Mouse (Mus musculus) forebrain, embryonic 14.5 days (tissue): ENCODE data around the gene Gnaq. TPM values are rescaled to one million over a fixed set of nuclear protein-coding genes. Genes with fewer than 3 reads are reported as not detected.

Experiments
- ATAC-seq: fragments of 200-750 bp; cut with Nextera tagmentation; 2 replicates; pipeline ENCODE4 v1.8.0; 2017; ENCODE audit warnings: mild to moderate bottlenecking, moderate library complexity
- DNase-seq: peaks from one replicate; pipeline ENCODE4 v3.0.0-alpha.2; 2015; ENCODE audit warnings: low spot score
- H3K27ac ChIP-seq: fragments of 300-500 bp; sonication (generic); 2 replicates; pipeline ENCODE4 v1.5.1; 2014; ENCODE audit warnings: low read depth, mild to moderate bottlenecking, control low read depth, low read length, moderate library complexity
- H3K27me3 ChIP-seq: fragments of 300-500 bp; sonication (generic); replicated peaks from 2 replicates; pipeline ENCODE4 v1.6.1; 2014; ENCODE audit warnings: low read length, control low read depth, mixed read lengths; ENCODE audit not compliant: control insufficient read depth, insufficient read depth
- H3K36me3 ChIP-seq: fragments of 300-500 bp; sonication (generic); 2 replicates; pipeline ENCODE4 v1.6.1; 2014; ENCODE audit warnings: low read length, control low read depth; ENCODE audit not compliant: control insufficient read depth, insufficient read depth
- H3K4me1 ChIP-seq: fragments of 300-500 bp; sonication (generic); 2 replicates; pipeline ENCODE4 v1.6.1; 2014; ENCODE audit warnings: antibody characterized with exemption, low read length, control low read depth; ENCODE audit not compliant: control insufficient read depth, insufficient read depth
- H3K4me2 ChIP-seq: fragments of 300-500 bp; sonication (generic); 2 replicates; pipeline ENCODE4 v1.6.1; 2014; ENCODE audit warnings: mild to moderate bottlenecking, control low read depth, low read length
- H3K4me3 ChIP-seq: fragments of 300-500 bp; sonication (generic); 2 replicates; pipeline ENCODE4 v1.5.1; 2014; ENCODE audit warnings: low read depth, low read length, control low read depth
- H3K9ac ChIP-seq: fragments of 300-500 bp; sonication (generic); 2 replicates; pipeline ENCODE4 v1.6.1; 2014; ENCODE audit warnings: mild to moderate bottlenecking, low read length, control low read depth, moderate library complexity
- H3K9me3 ChIP-seq: fragments of 300-500 bp; sonication (generic); replicated peaks from 2 replicates; pipeline ENCODE4 v1.6.1; 2016; ENCODE audit warnings: low read length, control low read depth, mixed read lengths; ENCODE audit not compliant: control insufficient read depth
- WGBS: fragments of 180-500 bp; shearing (Covaris S2); extraction: QIAGEN DNeasy Blood & Tissue Kit; methylation state at CpG from one replicate; pipeline ENCODE4 v1.1.7; 2014; 5-methylcytosine and 5-hydroxymethylcytosine counted together
- polyA plus RNA-seq: library from polyadenylated mRNA; unstranded; fragments of >200 nt; fragmentation: Nextera tagmentation; extraction: Ambion mirVana; gene quantifications from 2 replicates; pipeline ENCODE4 v1.2.1, GENCODE M21; 2014

Gnaq gene
- polyA plus RNA-seq, 1 experiment from 2014 or later, result 47.6 TPM

GRCm38 (mm10) chr19:16173721-16174120 is 41.1 kb downstream of the Gnaq start:
- H3K27ac ChIP-seq, result no peak overlapping the region
- no peak overlapping the region for H3K9ac ChIP-seq
- H3K4me3 ChIP-seq, result no peak overlapping the region
- DNase-seq (no peak), ATAC-seq (no peak)
- no peaks in the 10 kb centered on the region for H3K9me3 ChIP-seq
- no peak overlapping the region for H3K4me2 ChIP-seq
- WGBS, result 48% methylated on average over 9 of the region's 9 CpGs
- H3K27me3 ChIP-seq, result no peaks in the 10 kb centered on the region
- H3K36me3 ChIP-seq, result no peaks in the 10 kb centered on the region
- H3K4me1 ChIP-seq, result peaks cover 4% of the 10 kb centered on the region

GRCm38 (mm10) chr19:16176426-16176825 is 43.8 kb downstream of the Gnaq start:
- WGBS, result 59% methylated on average over 5 of the region's 5 CpGs
- H3K27ac ChIP-seq, result no peak overlapping the region
- H3K36me3 ChIP-seq, result no peaks in the 10 kb centered on the region
- no peak overlapping the region for H3K4me2 ChIP-seq
- ATAC-seq (no peak), DNase-seq (no peak)
- H3K27me3 ChIP-seq, result no peaks in the 10 kb centered on the region
- no peak overlapping the region for H3K4me3 ChIP-seq
- no peaks in the 10 kb centered on the region for H3K9me3 ChIP-seq
- H3K9ac ChIP-seq, result no peak overlapping the region
- H3K4me1 ChIP-seq, result no peaks in the 10 kb centered on the region; the same call in 1 of the 2 replicates

- H3K9ac ChIP-seq, result no peak overlapping the region
- no peaks in the 10 kb centered on the region for H3K9me3 ChIP-seq
- no peaks in the 10 kb centered on the region for H3K36me3 ChIP-seq
- H3K4me1 ChIP-seq, result no peaks in the 10 kb centered on the region; the same call in 1 of the 2 replicates
- ATAC-seq, result no peak
- no peak overlapping the region for H3K4me3 ChIP-seq
- H3K27ac ChIP-seq, result no peak overlapping the region
- no peaks in the 10 kb centered on the region for H3K27me3 ChIP-seq
- no peak overlapping the region for H3K4me2 ChIP-seq
- no peak for DNase-seq
- WGBS, result 94% methylated on average over 8 of the region's 8 CpGs
These were observed 44.6 kb downstream of the Gnaq start for GRCm38 (mm10) chr19:16177139-16177727.

- WGBS, result 88% methylated on average over 3 of the region's 3 CpGs
- no peak for ATAC-seq
These were observed 48.6 kb downstream of the Gnaq start for GRCm38 (mm10) chr19:16181258-16181657.

GRCm38 (mm10) chr19:16181852-16182475 is 49.3 kb downstream of the Gnaq start:
- Histone ChIP-seq H3K27me3 (no peaks in the 10 kb centered on the region), H3K4me3 (no peak overlapping the region), H3K4me2 (no peak overlapping the region), H3K27ac (no peak overlapping the region), H3K36me3 (no peaks in the 10 kb centered on the region), H3K4me1 (peaks cover 3% of the 10 kb centered on the region; the same call in 1 of the 2 replicates), H3K9ac (no peak overlapping the region), H3K9me3 (no peaks in the 10 kb centered on the region)
- DNase-seq (no peak), ATAC-seq (no peak)
- WGBS, result 87% methylated on average over 7 of the region's 7 CpGs

More at GRCm38 (mm10) chr19:16181258-16181657, 48.6 kb downstream of the Gnaq start:
- Histone ChIP-seq H3K9me3 (no peaks in the 10 kb centered on the region), H3K4me1 (peaks cover 3% of the 10 kb centered on the region; the same call in 1 of the 2 replicates), H3K27me3 (no peaks in the 10 kb centered on the region), H3K4me2 (no peak overlapping the region), H3K9ac (no peak overlapping the region), H3K4me3 (no peak overlapping the region), H3K27ac (no peak overlapping the region), H3K36me3 (no peaks in the 10 kb centered on the region)
- no peak for DNase-seq

DNA sequence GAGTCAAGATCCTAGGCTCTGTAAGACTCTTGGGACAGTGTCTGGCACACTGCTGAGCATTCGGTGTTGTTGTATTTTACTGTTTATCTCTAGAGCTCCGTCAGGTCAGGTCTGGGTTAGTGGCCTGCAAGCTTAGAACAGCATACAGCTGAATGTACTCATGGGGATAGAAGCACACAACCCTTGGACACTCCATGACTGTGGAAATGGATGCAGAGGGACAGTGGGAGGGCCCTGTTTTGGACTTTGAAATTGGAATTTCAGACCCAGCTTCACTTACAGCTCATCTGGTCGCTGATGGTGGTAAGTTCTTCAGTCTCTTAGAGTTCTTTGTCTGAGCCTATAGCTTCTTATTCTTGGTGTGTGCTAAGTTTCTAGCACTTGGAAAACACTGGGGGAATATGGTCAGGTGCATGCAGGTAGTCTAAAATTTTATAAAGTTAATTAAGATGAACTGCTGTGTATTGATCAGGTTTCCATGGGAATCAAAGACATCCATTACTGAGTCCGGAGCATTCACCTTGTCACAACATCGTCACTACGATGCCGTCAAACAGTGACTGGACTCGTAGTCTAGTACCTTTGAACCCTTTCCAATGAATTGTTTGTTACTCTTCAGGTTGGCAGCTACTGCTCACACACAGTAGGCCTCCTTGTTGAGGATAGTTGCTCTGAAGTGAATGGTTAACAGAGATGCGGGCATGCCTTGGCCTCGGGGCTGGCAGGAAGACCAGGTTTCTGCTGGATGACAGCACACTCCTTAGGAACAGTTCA is 51.1 kb downstream of the Gnaq start:
- no peaks in the 10 kb centered on the region for H3K27me3 ChIP-seq
- no peak overlapping the region for H3K9ac ChIP-seq
- no peak overlapping the region for H3K27ac ChIP-seq
- H3K9me3 ChIP-seq, result no peaks in the 10 kb centered on the region
- ATAC-seq, result no peak
- WGBS, result 72% methylated on average over 10 of the region's 10 CpGs
- H3K36me3 ChIP-seq, result no peaks in the 10 kb centered on the region
- no peak overlapping the region for H3K4me2 ChIP-seq
- no peak overlapping the region for H3K4me3 ChIP-seq
- H3K4me1 ChIP-seq, result peaks cover 3% of the 10 kb centered on the region; the same call in 1 of the 2 replicates
- no peak for DNase-seq

DNA sequence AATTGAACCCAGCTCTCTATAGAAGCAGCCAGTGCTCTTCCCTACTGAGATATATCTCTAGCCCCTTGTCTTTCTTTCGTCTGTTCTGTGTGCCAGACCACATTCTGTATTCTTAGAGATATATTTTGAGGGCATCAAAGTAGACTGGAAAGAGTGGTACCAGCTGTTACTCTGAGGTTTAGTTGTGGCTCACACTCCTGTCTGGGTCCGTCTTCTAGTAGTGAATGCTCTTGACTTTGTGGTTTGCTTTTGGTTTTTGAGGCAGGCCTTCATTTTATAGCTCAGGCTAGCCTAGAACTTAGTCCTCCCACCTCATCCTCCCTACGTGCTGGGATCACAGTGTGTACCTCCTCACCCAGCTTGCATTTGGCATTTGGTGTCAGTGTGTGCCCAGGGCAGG is 54.4 kb downstream of the Gnaq start:
- no peaks in the 10 kb centered on the region for H3K36me3 ChIP-seq
- no peaks in the 10 kb centered on the region for H3K9me3 ChIP-seq
- peaks cover 3% of the 10 kb centered on the region; the same call in 1 of the 2 replicates for H3K4me1 ChIP-seq
- no peak overlapping the region for H3K9ac ChIP-seq
- 94% methylated on average over 3 of the region's 3 CpGs for WGBS
- H3K4me2 ChIP-seq, result no peak overlapping the region
- ATAC-seq, result no peak
- no peaks in the 10 kb centered on the region for H3K27me3 ChIP-seq
- no peak for DNase-seq
- no peak overlapping the region for H3K27ac ChIP-seq
- H3K4me3 ChIP-seq, result no peak overlapping the region

GRCm38 (mm10) chr19:16187952-16188351 is 55.3 kb downstream of the Gnaq start:
- ATAC-seq (no peak), DNase-seq (no peak)
- H3K36me3 ChIP-seq, result no peaks in the 10 kb centered on the region
- no peak overlapping the region for H3K27ac ChIP-seq
- H3K9me3 ChIP-seq, result no peaks in the 10 kb centered on the region
- 77% methylated on average over 2 of the region's 2 CpGs for WGBS
- no peak overlapping the region for H3K4me2 ChIP-seq
- H3K9ac ChIP-seq, result no peak overlapping the region
- H3K4me1 ChIP-seq, result peaks cover 3% of the 10 kb centered on the region; the same call in 1 of the 2 replicates
- no peaks in the 10 kb centered on the region for H3K27me3 ChIP-seq
- no peak overlapping the region for H3K4me3 ChIP-seq
